Mouse (Mus musculus) adrenal gland, adult 2 months (tissue): ENCODE data around the gene Msi2. TPM values are rescaled to one million over a fixed set of nuclear protein-coding genes. Genes with fewer than 3 reads are reported as not detected.
A peak's percentile ranks its signal among the peaks of the same experiment; 100 is the strongest.

Experiments
- DNase-seq: peaks from one replicate; pipeline ENCODE4 v3.0.0; 2021
- long read RNA-seq: library from polyadenylated mRNA; stranded (forward); transcript quantifications from one replicate; pipeline ENCODE4 v2.0.0, GENCODE M21; 2021
- polyA plus RNA-seq: library from polyadenylated mRNA; depleted of rRNA; stranded (reverse); fragments of >200 nt; gene quantifications from 2 replicates; pipeline ENCODE4 v1.2.3, GENCODE M21; 2012; rRNA removed
- total RNA-seq, 2 experiments: library from RNA; stranded (reverse); gene quantifications; 2 replicates each; pipeline ENCODE4 v1.2.3; 2021

Gene Msi2
- 100 to 1,000 TPM; 205 to 214 TPM for total RNA-seq
- polyA plus RNA-seq = 39.1 and 40.3 TPM in 2 replicates
- long read RNA-seq, full-length matches to known transcripts = 4 of 20 reads
- long read RNA-seq, partial matches to known transcripts = 1 of 20 reads
- long read RNA-seq, other reads (novel, unspliced or antisense) = 15 of 20 reads

DNA sequence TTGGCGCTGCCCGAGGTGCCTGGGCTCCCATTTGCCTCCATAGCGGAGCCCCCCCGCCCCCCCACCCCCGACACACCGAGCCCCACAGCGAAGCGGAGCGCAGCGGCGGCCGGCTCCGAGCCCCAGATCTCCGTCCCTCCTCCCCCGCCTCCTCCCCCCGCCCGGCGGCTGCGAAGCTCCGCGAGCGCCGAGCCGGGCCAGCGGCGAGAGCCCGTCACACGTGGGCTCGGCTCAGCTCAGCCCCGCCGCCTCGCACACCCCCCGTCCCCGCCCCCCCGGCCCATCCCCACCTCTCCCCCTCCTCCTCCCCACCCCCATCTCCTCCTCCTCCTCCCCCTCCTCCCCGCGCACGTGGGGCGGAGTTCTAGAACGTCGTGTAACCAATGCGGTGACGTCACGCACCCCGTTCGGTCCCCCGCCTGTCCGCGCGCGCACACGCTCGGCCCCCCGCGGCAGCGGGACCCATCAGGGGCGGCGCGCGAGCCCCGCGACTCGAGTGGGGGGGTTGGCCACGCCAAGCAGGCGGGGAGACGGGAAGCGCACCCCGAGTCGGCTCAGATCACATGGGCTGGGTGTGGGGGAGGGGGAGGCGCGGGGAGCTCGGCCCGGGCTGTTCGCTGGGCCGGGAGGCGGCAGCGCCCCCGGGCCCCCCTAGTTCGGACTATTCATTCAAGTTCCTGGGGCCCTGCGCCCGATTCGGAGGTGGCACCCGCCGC lies at the start of gene Msi2:
Msi2 (minus strand) TSS at position 464 of the 716 bp plus-strand sequence.
- DNase-seq = peak; percentile 94

DNA sequence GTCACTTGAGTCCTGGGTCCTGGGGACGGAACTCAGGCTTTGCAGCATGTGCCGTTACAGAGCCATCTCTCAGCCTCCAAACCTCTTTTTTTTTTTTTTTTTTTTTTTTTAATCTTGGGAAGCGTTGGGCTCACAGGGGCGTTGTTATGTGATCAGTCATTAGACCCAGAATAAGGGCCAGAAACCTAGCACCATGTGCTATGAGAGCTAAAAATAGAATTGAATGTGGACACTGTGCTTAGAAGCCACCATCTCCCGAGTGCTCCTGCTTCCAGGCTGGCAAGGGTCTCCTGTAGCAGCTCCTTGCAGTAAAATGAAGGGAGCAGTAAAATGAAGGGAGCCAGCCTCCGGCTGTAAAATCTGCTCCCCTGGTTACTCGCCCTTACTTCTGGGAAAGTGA lies 47.3 kb upstream of the Msi2 start:
- no peak for DNase-seq

DNA sequence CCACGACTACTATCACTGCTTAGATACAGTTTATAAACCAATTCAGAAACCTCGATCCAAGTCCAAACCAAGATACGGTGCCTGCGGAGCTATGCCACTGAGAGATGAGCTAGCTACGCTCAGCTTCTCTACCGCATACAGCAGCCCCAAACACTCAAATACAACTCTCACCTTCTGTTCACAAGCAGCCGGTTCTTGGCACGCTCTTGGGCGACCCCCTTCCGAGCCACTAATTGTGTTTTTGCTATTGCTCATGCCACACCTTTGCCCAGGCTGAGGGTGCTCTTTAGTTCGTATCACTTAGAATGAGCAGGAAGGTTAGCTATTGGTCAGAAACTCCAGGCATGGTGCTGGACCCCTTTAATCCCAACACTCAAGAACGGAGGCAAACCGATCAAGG lies 45.1 kb upstream of the Msi2 start:
- no peak for DNase-seq

DNA sequence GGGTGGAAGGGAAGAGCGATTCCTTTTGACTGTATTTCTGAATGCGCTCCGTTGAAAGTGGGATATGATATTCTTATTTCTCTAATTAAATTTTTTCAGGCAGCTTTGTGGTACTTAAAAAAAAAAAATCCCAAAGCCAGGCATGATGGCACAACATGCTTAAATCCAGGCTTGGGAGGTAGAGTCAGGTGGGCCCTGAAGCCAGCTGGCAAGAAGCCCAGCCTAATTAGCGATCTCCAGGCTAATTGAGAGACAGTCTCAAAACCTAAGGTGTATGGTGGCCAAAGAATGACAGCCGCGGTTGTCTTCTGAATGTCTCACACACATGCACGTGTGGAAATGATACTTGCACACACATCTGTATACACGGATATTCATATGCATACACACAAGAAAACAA lies 41.2 kb upstream of the Msi2 start:
- no peak for DNase-seq

DNA sequence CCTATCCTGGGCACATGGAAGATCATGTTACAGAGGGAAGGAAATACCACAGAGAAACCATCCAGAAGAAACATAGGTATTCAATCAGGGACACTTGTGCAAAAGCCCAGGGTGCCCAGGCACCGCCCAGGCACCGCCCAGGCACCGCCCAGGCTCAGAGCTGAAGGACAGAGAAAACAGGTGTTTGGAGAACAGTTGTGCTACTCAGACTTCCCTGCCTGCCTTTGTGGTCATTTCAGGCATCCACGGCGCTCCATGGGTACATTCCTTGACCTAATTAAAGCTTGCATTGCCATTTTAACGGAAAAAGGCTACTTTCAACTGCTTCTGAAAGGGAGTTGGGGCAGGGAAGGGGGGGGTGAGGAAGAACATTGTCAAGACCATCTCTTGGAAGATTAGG lies 40.1 kb upstream of the Msi2 start:
- DNase-seq = peak; percentile 4

DNA sequence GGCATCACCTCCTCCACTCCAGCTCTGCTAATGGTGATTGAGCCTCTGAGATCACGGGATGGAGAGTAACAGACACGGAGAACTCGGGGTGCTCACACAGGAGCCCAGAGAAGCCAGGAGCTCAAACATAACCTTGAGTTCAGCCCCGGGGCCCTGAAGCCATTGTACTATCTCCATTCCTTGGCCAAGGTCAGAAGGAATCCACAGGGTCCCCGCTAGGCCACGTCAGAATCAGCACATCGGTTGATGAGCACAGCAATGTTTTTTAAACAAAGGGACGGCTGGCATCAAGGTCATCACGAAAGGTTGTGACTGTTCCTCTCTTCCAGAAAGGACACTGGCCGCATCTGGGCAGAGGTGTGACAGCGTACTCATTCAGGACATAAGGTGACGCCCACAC lies 27.0 kb upstream of the Msi2 start:
- peak; percentile 37 for DNase-seq

DNA sequence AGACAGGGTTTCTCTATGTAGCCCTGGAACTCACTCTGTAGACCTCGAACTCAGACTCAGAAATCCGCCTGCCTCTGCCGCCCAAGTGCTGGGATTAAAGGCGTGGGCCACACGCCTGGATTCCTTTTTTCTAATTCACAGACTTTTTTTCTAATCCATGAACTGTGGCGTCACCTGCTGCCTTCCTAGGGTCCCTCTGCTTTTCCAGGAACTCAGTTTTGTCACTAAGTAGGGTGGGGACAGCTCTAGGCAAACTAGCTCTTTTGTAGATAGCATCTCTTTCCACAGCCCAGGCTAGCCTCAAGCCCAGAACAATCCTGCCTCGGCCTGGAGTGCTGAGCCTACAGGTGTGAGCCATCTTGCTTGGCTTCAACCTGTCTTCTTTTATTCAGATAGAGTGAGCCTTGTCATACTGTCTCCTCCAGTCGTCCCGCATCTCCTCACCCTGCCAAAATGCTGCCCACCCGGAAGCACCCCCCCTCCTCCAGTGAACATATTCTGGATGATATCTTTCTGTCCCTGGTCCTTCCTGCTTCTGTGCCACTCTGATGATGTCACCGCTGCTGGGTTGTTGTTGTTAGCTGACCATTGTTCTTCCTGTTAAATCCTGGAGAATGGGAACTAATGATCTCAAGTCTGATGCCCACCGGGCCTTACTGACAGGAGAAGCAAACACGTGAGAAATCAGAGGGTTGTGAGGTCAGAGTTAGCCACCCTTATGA lies 21.4 kb upstream of the Msi2 start:
- DNase-seq = no peak

DNA sequence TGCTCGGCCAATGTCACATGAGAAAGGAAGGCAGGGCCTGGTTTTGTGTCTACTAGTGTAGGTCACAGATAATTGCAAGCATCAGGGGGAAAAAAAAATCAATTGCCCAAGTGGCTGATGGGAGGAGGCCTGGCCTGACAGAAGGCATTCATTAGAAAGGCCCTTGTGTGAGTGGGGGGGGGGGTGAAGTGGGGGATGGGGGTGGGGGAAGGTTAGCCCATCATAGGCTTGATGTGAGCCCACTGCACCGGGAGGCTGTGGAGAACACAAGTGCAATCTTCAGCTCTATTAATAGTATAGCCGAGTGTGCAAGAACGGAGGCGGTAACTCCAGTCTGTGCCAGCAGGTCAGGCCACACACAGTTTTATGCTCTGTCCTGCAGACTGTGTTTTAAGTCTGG lies 11.1 kb upstream of the Msi2 start:
- DNase-seq = no peak

DNA sequence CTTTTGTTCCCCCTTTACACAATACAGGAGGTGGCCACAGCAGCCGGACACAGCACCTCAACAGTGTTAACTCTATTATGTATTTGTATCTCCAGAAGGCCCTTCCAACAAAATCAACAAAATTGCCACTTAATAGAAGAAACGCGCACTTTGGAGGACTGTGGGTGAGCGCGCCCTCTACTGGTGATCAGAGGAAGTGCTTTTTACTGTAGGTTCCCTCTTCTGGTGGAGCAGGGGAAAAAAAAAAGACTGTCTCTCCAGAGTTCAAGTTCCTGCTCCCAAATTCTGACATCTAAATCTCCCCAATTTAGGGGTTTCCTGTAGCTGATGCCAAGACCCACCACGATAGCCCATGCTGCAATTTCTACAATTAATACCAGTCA lies 10.2 kb upstream of the Msi2 start:
- DNase-seq = peak; percentile 68

DNA sequence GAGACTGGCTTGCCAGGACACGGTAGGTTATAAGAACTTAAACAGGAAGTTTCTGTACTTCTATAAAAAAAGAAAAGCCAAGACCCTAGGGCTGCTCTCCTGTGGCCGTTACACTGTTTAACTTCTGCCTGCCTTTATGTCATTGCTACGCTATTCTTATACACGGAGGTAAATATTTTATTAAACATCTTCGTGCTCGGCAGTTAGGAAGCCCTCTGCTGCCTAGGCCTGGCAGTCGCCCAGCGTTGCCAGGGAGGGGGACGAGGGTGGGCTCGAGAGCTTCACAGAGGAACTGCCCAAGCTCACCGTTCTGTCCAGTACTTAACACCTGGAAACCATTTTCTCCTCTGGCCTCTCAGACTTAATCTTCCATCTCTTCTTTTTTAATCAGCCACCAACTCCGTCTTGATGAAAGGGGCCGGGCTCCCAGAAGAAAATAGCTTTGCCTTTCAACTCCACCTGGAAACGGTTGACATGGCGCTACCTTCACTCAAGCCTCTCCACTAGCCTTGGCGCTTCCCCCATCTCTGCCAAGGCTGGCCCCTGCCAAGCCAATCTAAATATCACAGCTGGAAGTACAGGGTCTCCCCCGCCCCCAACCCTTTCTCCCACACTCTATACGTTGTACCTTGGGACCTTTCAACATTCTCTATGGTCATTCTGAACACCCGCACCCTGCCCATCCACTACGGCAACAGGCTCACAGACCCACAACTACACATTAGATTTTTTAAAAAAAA lies 9.6 kb upstream of the Msi2 start:
- no peak for DNase-seq

DNA sequence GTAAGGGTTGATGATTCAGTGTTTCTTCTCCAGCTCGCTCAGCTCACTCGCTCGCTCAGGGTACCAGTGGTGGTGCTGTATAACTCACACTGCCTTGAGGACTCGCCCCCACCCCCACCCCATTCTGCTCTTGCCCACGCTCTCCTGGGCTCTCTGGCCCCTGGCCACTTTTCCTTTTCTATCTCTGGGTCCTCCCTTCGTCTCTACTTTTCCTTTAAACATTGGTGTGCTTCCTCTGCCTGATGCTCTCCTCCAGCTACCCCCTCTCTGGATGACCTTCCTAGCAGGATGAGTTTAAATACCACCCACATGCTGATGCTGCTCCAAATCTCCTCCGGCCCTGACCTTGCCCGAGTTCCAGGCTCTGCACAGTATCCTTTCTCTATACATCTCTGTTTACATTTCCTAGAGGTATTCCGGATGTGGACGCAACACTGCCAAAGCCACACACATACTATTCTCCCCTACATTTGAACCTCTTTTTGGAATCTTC lies 2.9 kb upstream of the Msi2 start:
- peak; percentile 72 for DNase-seq

DNA sequence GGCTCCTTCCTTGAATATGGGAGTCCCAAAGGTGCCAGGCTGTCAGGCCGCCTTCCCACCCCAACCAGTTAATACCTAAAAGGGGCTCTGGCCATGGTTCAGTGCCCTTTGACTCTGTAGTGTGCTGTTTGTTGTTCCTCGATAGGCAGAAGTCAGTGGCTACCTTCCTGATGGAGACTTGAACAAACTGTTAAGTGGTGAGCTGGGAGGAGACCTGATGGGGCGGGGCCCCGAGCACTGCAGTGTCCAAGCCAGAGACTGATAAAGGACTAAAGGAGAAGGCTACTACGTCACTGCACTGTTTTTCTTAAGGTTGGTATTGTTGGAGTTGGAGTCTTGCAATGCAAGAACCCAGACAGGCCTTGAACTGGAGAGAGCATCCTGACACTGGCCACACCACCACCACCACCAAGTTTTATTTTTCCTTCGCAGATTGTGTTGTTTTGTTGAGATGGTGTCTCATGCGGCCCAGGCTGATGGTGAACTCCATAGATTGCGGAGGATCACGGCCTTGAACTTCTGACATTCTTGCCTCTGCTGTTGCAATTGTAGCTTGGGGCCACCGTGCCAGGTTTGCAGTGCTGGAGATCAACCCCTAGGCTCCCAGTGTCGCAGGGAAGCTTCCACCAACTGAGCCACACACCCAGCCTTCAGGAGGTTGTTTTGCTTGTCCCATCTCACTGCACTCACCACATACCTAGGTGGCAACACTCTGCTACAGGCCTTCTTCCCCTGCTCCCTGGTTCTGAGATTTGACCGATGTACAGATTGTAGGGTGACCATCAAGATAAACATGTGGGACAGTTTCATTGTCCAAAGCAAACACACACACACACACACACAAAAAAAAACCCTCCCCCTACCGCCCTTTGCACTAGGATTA lies 2.2 kb upstream of the Msi2 start:
- peak; percentile 52 for DNase-seq

DNA sequence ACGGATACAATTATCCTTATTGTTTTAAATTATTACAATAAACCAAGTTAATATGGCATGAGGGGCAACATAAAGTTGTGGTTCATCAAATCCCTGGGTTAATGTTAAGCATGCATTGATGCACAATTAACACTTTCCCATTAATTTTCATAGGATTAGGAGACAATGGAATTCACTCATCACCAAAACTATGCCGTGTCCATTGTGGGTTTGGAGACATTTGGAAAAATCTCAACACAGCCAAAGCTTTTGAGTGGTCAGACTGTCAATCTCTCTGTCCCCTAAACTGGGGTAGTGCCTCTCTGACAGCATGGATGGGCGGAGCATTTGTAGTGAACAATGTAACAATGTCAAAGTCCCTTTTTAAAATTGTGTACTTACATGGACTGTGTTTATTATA lies 1.3 kb upstream of the Msi2 start:
- DNase-seq = no peak

DNA sequence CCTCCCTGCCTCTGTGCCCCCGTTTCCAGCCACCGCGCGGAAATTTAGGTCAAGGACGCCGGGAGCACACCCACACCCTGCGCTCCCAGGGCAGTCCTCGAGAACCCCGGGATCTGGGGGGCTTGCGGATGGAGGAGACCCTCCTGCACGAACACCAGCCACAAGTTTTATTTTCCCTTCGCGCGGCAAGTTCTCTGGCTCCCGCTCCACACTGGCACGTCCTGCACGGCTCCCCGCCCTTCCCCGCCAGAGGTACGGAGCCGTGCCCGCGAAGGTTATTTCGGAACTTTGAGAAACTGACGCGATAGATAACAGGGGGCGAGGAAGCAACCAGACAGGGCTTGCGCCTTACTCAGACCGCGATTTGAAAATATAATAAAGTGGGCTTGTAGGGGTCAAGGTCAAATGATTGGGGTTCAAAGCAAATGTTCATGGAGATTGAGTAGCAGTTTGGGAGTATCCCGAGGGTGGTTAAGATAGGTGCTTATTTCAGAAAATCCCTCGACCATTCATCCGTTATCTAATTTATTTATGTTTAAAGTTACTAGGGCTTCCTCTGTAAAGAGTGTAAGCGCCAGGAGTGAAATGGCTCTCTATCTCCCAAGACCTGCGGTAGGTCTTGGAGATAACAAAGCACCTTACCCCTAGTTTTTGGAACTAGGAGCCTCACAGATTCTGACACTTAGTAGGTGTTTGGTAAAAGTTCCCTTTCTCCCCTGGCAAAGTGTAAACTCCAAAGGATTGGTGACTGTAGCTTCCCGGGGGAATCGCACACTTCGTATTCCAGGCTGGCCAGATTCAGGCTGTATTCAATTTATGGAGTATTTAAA lies 668 bp upstream of the Msi2 start:
- DNase-seq = no peak

DNA sequence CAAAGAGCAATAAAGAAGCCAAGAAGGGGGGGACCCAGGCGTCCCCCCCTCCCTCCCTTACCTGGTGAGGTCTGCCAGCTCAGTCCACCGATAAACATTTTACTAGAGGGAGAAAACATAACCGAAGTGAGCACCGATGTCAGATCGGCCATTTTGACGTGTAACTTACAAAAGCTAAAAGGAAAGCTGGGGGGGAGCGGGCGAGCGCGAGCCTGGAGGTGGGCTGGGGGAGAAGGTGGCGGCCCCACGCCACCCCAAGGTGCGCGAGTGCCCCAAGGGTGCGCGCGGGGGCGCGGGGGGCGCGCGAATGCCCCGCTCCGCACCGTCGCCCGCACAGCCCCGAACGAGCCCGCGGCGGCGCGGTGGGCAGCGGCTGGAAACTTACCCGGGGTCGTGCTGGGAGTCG lies 666 bp downstream of the Msi2 start:
- no peak for DNase-seq

DNA sequence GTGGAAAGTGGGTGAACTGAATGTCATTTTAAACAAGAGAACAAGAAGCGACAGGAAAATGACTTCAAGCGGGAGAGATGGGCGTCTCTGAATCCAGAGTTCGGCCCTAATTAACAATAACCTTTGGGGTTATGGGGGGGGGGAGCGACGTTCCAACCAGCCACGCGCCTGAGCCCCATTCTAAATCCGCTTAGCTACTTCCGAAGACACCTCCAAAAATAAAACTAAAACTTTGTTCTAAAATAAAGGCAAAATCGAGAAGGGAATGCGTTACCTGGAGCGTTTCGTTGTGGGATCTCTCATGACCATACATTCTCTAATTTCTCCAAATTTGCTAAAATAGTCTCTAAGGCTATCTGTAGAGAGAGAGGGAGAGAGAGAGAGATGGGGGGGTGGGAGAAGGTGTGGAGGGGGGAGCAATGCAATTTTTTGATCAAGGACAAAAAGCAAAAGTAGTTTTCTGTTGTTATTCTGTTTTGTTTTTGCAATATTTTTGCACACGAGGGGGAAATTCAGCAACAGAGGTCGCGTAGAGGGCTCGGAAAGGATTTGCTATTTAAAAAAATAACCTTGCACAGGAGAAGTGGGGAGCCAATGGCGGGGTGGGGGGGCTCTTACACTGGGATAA lies 1.2 kb downstream of the Msi2 start:
- DNase-seq = peak; percentile 33

DNA sequence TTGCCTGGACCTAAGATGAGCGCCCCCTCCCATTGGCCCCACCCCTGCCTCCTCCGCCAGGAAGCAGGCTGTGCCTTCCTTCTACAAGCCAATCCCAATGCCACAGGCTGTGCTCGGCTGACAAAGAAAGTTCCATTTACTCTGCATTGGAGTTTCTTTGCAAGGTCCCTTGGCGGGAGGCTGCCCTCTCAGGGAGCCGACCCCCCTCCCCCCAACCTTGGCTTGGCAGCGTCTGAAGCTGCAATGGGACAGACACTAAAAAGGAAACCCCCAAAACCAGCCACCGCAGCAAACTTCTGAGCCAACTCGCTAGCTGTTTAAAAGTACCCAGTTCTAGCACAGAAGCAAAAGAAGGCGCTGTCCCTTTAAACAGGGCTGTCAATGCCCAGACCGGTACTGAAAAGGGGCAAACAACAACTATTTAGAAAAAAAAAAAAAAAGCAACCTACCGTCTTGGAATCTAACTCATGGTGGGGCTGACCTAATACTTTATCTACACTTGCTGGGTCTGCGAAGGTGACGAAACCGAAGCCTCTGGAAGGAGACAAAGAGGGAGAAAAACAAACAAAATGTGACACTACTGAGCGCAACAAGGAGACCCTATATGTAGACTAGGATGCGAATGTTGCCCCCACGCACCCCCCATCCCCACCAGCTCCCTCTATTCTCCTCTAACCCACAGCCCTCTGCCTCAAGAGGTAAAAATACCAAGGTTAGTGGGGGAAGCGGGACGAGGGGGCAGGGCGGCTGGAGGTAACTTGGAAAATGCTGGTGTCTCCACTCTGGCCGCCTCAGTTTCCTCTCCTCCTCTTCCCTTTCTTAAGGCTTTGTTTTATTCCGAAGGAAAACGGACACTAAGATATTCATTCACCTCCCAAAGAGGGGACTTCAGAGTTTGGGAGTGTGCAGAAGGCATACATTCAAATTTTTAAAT lies 2.0 kb downstream of the Msi2 start:
- DNase-seq = peak; percentile 52

DNA sequence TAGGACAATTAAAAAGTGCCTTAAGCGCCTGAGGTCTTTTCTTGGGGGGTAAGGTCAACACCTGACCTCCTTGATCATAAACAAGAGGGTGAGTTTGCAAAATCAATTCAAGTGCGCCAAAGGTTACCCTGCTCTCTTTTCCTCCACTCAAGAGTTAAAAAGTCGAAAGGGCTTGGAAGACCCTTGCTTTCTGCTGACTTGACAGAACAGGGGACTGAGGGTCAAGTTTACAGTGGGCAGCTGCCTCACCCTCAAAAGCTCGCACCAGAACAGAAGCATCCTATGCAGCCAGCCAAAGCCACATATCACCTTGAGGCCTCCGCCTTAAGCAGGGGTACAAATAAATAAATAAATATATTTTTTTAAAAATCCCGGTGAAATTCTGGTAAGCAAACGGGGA lies 3.0 kb downstream of the Msi2 start:
- DNase-seq = no peak

DNA sequence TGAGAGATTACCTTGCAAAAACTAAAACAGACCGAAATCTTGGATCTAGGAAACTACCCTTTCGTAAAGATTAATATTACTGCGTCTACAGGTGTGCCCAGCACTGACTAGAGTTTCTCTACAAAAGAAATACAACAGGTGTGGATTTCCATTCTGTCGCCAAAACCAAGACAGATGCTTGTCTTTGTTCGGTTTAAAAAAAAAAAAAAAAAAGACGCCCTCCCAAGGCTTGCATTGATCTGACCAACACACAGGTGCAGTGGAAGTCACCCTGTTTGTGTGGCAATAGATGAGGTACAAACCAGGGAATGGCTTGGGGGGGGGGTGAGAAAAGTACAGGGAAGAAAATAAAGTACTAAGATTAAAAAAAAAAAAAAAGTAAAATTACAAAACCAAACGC lies 4.2 kb downstream of the Msi2 start:
- DNase-seq = no peak
